Mouse (Mus musculus) hindbrain, embryonic 10.5 days (tissue): ENCODE data around the gene Rin3. TPM values are rescaled to one million over a fixed set of nuclear protein-coding genes. Genes with fewer than 3 reads are reported as not detected.

Source experiments
- DNase-seq: peaks from one replicate; pipeline ENCODE4 v3.0.0-alpha.2; 2017; ENCODE audit warnings: low spot score
- H3K27ac ChIP-seq: fragments of 300-500 bp; sonication (generic); 2 replicates; pipeline ENCODE4 v1.5.1; 2016; ENCODE audit warnings: mild to moderate bottlenecking, moderate library complexity
- H3K27me3 ChIP-seq: fragments of 300-500 bp; sonication (generic); 2 replicates; pipeline ENCODE4 v1.6.1; 2016; ENCODE audit warnings: mild to moderate bottlenecking; ENCODE audit not compliant: poor library complexity, insufficient read depth, severe bottlenecking
- H3K36me3 ChIP-seq: fragments of 300-500 bp; sonication (generic); 2 replicates; pipeline ENCODE4 v1.6.1; 2016; ENCODE audit warnings: mild to moderate bottlenecking, moderate library complexity
- H3K4me1 ChIP-seq: fragments of 300-500 bp; sonication (generic); replicated peaks from 2 replicates; pipeline ENCODE4 v1.6.1; 2016; ENCODE audit warnings: mild to moderate bottlenecking
- H3K4me3 ChIP-seq: fragments of 300-500 bp; sonication (generic); 2 replicates; pipeline ENCODE4 v1.5.1; 2016; ENCODE audit warnings: mild to moderate bottlenecking, moderate library complexity
- H3K9me3 ChIP-seq: fragments of 300-500 bp; sonication (generic); 2 replicates; pipeline ENCODE4 v1.6.1; 2016; ENCODE audit warnings: mild to moderate bottlenecking, moderate library complexity
- WGBS: fragments of 180-500 bp; shearing (Covaris S2); methylation state at CpG from one replicate; pipeline ENCODE4 v1.1.7; 2016; 5-methylcytosine and 5-hydroxymethylcytosine counted together
- polyA plus RNA-seq: library from polyadenylated mRNA; unstranded; fragments of >200 nt; fragmentation: Nextera tagmentation; extraction: Ambion mirVana; gene quantifications from 2 replicates; pipeline ENCODE4 v1.2.1, GENCODE M21; 2016

Gene Rin3
- polyA plus RNA-seq, 1 experiment from 2014 or later, result 5.1 TPM

DNA sequence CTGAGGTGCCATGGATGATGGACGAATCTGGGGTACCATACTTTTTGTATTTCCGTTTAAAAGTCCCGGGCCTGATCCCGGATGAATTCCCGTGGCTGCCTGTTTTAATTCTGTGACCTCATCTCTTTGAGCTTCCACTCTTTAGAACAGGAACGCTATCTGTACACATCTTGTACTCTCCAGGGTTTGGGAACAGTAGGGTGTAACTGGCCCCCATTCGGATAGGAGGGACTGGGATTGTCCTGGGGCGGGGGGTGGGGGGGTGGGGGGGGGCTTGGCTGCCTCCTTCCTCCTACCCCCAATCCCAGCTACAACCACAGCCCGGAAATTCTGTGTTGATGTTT lies 1.4 kb downstream of the Rin3 start:
- peak overlapping the region; percentile 69 for H3K4me3 ChIP-seq
- H3K9me3 ChIP-seq, result no peaks in the 10 kb centered on the region
- no peak overlapping the region for H3K27ac ChIP-seq
- peaks cover 48% of the 10 kb centered on the region for H3K4me1 ChIP-seq
- WGBS, result 35% methylated on average over 9 of the region's 9 CpGs
- DNase-seq, result no peak
- no peaks in the 10 kb centered on the region for H3K36me3 ChIP-seq
- peaks cover 45% of the 10 kb centered on the region for H3K27me3 ChIP-seq

DNA sequence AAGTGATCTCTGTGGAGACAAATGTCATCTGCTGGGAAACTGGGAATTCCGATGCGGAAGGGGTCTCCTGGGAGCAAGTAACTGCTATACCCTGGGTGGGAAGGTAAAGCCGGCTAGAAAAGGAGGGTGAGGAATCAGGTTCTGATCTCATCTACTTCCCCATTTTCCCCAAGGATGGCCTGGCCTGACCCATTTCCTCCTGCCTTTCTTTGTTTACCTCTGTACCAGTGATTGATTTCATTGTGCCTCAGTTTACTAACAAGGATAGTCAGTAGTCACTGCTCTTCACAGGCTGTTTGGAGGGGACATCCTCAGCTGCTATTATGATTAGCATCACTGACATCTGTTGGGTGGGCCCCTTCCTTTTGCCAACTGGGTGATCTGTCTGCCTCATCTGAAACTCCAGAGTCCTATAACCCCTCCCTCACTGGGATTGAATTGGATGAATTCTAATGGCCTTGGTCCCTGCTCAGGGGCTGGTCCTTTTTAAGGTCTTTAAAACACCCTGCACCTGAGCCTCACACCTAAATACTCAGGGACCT lies 1.8 kb downstream of the Rin3 start:
- H3K9me3 ChIP-seq, result no peaks in the 10 kb centered on the region
- peaks cover 52% of the 10 kb centered on the region for H3K4me1 ChIP-seq
- no peaks in the 10 kb centered on the region for H3K36me3 ChIP-seq
- H3K27me3 ChIP-seq, result peaks cover 45% of the 10 kb centered on the region
- H3K4me3 ChIP-seq, result peak overlapping the region; percentile 69; the same call in 1 of the 2 replicates
- no peak overlapping the region for H3K27ac ChIP-seq
- DNase-seq, result no peak
- WGBS, result 51% methylated on average over 3 of the region's 3 CpGs

DNA sequence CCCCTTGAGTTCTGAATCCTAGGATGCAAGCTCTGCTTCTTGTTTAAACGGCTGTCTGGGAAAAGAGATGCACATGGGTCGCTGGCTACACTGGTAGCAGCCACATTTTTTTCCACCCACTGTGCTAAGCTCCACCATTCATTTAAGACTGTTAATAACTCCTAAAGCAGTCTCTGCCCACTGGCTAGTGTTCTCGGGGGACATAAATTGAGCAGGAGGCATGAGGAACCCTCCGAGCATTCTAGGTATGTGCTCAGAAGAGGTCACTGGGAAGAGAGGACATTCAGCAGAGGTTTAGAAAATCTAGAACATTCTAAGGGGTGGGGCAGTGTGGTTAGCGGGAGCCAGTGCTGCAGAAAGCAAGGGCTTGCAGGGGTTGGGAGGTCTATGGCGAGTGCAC lies 2.5 kb downstream of the Rin3 start:
- no peaks in the 10 kb centered on the region for H3K9me3 ChIP-seq
- H3K27me3 ChIP-seq, result peaks cover 45% of the 10 kb centered on the region
- H3K27ac ChIP-seq, result 0 out of 2 replicates have a peak overlapping the region, but pooled peaks have one; percentile 13
- H3K4me1 ChIP-seq, result peaks cover 52% of the 10 kb centered on the region
- DNase-seq, result no peak
- H3K36me3 ChIP-seq, result no peaks in the 10 kb centered on the region
- H3K4me3 ChIP-seq, result no peak overlapping the region
- 82% methylated on average over 6 of the region's 6 CpGs for WGBS

DNA sequence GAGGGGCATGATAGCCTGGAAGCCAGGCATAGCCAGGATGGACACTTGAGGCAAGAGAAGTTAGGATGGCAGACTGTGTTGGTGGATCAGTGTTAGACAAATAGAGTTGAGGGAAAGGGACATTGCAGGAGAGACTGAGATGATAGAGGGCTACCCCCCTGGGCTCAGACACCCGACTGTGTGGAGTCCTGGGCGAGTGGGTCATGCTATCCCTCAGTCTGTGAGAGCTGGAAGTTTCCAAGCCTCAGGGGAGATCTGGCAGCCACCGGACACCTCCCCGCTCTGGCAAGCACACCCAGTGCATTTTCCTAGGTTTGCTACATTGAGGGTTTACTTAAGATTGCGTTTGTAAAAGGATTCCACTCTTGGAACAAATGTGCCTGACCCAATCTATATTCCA lies 2.9 kb downstream of the Rin3 start:
- 86% methylated on average over 5 of the region's 5 CpGs for WGBS
- no peak overlapping the region for H3K4me3 ChIP-seq
- H3K27me3 ChIP-seq, result peaks cover 45% of the 10 kb centered on the region
- no peaks in the 10 kb centered on the region for H3K36me3 ChIP-seq
- DNase-seq, result no peak
- H3K27ac ChIP-seq, result 0 out of 2 replicates have a peak overlapping the region, but pooled peaks have one; percentile 13
- no peaks in the 10 kb centered on the region for H3K9me3 ChIP-seq
- H3K4me1 ChIP-seq, result peaks cover 52% of the 10 kb centered on the region

DNA sequence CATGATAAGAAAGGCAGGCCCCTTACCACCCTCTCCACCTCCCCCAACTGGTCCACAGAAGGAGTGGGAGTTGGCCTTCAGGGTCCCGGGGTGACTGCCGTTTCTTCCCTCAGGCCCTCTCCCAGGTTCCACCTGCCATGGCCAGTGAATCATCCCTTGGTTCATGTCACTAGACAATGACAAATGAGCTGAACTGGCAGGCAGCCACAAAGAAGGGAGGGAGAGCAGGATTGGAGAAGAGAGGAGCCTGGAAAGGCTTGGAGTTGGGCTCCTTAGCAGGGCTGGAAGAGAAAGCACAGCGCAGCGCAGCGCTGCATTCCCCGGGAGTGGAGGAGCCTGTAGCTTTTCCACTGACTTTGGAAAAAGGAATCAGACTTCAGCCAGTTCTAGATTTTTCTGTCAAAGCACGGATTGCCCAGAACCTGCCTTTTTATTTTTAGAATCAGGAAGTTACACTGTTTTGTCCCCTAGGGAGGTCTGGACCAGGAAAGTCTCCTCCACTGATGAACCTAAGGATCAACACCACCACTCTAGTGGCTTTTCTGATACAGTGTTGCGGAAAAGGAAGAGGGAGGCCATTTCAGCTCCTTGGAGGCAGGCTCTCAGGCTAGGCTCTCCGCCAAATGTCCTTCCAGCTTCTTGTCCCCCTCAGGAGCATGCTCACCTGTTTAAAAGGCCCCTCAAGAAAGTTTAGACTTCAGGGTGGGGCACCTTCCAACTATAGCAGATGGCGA lies 4.0 kb downstream of the Rin3 start:
- DNase-seq, result no peak
- H3K27ac ChIP-seq, result 0 out of 2 replicates have a peak overlapping the region, but pooled peaks have one; percentile 9

DNA sequence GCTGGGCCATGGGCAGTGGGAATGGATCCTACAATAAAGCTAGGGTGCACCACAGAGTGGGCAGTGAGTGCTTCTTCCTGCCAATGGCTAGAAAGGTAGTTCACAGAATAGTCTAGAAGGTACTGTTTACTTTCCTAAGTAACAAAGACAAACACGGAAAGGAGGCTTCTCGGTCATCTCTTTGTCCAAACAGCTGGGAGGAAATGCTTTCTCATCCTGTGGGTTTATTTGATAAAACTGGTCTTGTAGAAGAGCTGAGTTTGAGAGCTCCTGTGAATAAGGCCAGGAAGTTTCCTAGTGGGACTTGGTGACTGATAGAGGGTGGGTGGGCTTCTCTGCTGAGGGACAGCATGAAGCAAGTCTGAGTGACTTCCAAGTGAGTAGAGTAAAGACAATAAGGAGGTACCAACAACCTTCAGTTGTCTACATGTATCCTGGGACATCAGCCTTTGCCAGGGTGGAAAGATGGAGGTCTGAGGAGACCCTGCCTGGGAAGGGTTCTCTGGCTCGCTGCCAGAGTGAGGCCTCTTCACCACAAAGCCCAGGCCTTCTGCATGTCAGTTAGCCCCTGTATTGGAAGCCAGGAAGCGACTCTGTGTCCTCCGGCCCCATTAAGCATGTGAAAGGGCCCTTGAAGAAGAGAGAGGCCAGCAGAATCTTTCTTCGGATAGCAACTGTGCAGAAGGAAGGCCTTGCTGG lies 5.2 kb downstream of the Rin3 start:
- Histone ChIP-seq H3K4me3 (no peak overlapping the region), H3K36me3 (no peaks in the 10 kb centered on the region), H3K27me3 (peaks cover 32% of the 10 kb centered on the region), H3K9me3 (no peaks in the 10 kb centered on the region), H3K27ac (peak overlapping the region; percentile 50; the same call in 1 of the 2 replicates), H3K4me1 (peaks cover 57% of the 10 kb centered on the region)
- WGBS, result 79% methylated on average over 6 of the region's 6 CpGs
- DNase-seq, result no peak

More for the DNA sequence above, 4.0 kb downstream of the Rin3 start:
- Histone ChIP-seq H3K4me3 (no peak overlapping the region), H3K9me3 (no peaks in the 10 kb centered on the region), H3K4me1 (peaks cover 54% of the 10 kb centered on the region), H3K27me3 (peaks cover 42% of the 10 kb centered on the region), H3K36me3 (no peaks in the 10 kb centered on the region)
- WGBS, result 78% methylated on average over 10 of the region's 10 CpGs

DNA sequence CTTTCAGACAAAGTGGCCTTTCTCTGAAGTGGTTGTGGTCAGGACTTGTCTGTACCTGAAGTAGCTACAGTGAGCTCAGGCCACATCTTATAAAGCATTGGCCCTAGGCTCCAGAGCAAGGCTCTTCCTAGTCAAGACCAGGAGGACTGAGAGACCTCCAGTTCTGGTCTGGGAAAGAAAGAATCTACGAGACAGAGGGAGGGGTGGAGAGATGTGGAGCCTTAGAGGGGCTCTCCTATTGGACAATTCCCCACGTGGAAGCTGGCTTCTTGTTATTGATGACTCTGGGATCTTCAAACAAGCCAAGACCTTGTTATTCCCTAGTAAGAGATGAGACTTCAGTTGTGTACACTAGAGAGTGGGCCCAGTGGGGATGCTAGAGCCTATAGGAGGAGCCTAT lies 6.0 kb downstream of the Rin3 start:
- Histone ChIP-seq H3K27me3 (peaks cover 24% of the 10 kb centered on the region; the same call in 1 of the 2 replicates), H3K4me3 (no peak overlapping the region), H3K9me3 (no peaks in the 10 kb centered on the region), H3K4me1 (peaks cover 49% of the 10 kb centered on the region), H3K36me3 (no peaks in the 10 kb centered on the region), H3K27ac (no peak overlapping the region)
- WGBS, result 40% methylated on average over 2 of the region's 2 CpGs
- DNase-seq, result no peak

DNA sequence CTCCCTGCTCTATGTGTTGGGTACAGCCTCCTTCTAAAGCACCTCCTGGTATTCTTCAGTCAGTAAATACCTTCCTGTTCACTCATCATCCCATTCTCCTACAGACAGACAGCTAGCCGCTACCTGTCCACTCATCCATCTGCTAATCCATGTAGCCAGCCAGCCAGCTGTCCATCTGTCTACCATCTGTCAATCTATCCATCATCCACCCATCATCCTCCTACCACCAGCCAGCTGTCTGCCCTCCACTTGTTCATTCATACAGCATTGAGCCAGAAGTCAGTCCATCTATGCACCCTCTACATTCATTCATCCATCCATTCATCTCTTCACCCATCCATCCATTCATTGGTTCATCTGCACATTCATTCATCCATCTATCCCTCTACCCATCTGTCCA lies 6.7 kb downstream of the Rin3 start:
- DNase-seq, result no peak
- H3K36me3 ChIP-seq, result no peaks in the 10 kb centered on the region
- peaks cover 17% of the 10 kb centered on the region; the same call in 1 of the 2 replicates for H3K27me3 ChIP-seq
- WGBS, result 89% methylated on average over 1 of the region's 1 CpGs
- H3K9me3 ChIP-seq, result no peaks in the 10 kb centered on the region
- peaks cover 43% of the 10 kb centered on the region for H3K4me1 ChIP-seq
- no peak overlapping the region for H3K4me3 ChIP-seq
- H3K27ac ChIP-seq, result no peak overlapping the region

DNA sequence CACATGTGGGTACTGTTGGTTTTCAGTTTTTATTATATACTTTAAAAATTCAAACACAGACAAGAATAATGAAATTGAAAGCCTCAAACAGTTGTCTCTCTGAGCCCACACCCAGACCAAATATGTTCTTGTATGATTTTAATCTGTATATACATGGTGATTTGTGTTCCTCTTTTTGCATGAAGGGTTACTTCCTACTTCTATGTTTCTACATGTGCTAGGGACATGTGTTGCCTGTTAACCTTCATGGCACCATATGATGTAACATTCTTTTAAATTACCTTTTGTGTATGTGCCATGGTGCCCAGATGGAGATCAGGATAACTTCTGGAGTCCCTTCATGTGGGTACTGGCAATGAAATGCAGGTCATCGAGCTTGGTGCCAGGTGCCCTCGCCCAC lies 7.8 kb downstream of the Rin3 start:
- Histone ChIP-seq H3K4me3 (no peak overlapping the region), H3K4me1 (peaks cover 38% of the 10 kb centered on the region), H3K27ac (no peak overlapping the region), H3K27me3 (peaks cover 6% of the 10 kb centered on the region; the same call in 1 of the 2 replicates), H3K36me3 (no peaks in the 10 kb centered on the region), H3K9me3 (no peaks in the 10 kb centered on the region)
- no peak for DNase-seq
- 88% methylated on average over 2 of the region's 2 CpGs for WGBS

DNA sequence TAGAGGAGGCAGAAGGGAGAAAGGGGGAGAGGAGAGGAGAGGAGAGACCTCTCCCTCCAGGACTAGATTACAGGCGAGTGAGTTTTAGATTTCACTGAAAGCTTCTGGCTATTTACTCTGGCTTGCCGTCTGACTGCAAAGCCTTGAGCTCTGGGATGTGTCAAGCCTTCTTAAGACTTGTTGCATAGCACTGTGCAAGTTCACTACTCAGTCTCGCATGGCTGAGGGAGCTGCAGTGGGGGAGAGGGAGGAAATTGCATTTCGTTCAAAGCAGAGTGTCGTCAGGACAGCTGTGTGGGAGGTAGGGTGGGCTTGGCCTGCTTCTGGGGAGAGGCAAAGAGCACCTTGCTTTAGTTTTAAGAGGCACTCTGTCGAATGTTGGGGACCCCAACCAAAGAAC lies 8.8 kb downstream of the Rin3 start:
- no peaks in the 10 kb centered on the region for H3K9me3 ChIP-seq
- no peaks in the 10 kb centered on the region for H3K27me3 ChIP-seq
- H3K27ac ChIP-seq, result no peak overlapping the region
- H3K4me1 ChIP-seq, result peaks cover 31% of the 10 kb centered on the region
- 55% methylated on average over 6 of the region's 6 CpGs for WGBS
- no peak for DNase-seq
- no peak overlapping the region for H3K4me3 ChIP-seq
- no peaks in the 10 kb centered on the region for H3K36me3 ChIP-seq

DNA sequence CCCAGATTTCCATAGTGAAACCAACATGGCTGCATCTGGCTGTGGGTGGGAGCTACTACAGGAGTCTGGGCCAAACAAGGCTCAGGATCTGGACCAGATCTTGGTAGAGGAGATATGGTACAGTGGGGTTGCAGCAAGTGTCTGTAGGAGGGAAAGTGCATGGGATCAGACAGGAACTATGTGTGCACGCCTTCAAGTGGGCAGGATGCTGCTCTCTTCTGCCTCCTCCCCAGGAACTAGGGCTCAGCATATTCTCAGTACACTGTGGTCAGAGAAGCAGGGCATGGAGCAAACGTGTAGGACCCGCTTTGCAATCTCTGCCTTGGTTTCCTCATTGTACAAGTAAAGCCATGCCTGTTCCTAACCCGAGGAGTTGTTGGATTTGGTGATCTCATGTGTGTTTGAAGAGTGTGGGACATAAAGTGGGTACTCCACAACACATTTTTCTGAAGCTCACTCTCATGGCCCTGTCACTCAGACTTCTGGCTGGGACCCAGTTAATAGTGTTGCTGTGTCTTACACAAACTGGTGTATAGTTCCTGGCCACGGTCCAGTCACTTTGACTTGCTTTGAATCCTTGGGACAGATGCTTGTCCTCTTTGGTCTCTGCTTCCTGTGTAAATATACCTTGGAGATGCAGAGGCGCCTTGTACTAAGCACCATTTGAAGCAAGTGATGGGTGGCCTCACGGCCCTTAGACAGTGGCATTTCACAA lies 9.8 kb downstream of the Rin3 start:
- Histone ChIP-seq H3K36me3 (no peaks in the 10 kb centered on the region), H3K9me3 (no peaks in the 10 kb centered on the region), H3K27ac (no peak overlapping the region), H3K27me3 (no peaks in the 10 kb centered on the region), H3K4me3 (no peak overlapping the region), H3K4me1 (peaks cover 24% of the 10 kb centered on the region)
- DNase-seq, result no peak
- WGBS, result 87% methylated on average over 7 of the region's 7 CpGs

DNA sequence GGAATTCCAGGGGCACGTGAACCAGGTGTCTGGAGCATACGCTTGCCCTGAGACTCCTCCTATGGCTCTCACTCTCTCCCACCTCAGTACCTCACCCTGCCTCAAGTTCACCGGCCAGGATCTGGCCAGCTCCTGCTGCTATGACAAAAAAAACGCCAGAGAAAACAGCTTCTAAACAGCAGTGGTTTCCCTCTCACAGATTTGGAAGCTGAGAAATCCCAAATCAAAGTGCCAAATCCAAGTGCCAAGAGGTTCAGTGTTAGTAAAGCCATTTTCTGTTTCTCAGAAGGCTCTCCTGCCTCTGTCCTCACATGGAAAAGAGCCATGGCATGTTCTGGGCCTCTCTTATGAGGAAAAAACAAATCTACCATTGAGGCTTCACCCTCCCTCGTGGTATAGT lies 11.8 kb downstream of the Rin3 start:
- 81% methylated on average over 5 of the region's 5 CpGs for WGBS
- no peaks in the 10 kb centered on the region for H3K36me3 ChIP-seq
- no peaks in the 10 kb centered on the region for H3K9me3 ChIP-seq
- H3K27ac ChIP-seq, result no peak overlapping the region
- no peak for DNase-seq
- H3K4me3 ChIP-seq, result no peak overlapping the region
- no peaks in the 10 kb centered on the region for H3K27me3 ChIP-seq
- peaks cover 15% of the 10 kb centered on the region for H3K4me1 ChIP-seq
